Mouse (Mus musculus): Measurements from ENCODE around the gene Hsh2d.

GRCm38 (mm10) chr8:72143256-72143824 lies 46.1 kb upstream of the Hsh2d start:
- no peak for TF ChIP-seq CTCF (conservative IDR thresholded peaks at IDR 0.05; ENCODE audit: low read length)
- TF ChIP-seq NANOG (IDR thresholded peaks at IDR 0.05; ENCODE audit: borderline replicate concordance, low read length), result no peak

Measured in E14TG2a.4 (cell line).